Mouse (Mus musculus) embryonic facial prominence, embryonic 10.5 days (tissue): ENCODE data around the gene Trarg1. TPM values are rescaled to one million over a fixed set of nuclear protein-coding genes. Genes with fewer than 3 reads are reported as not detected.

Experiments used
- DNase-seq: peaks from one replicate; pipeline ENCODE4 v3.0.0-alpha.2; 2017; ENCODE audit warnings: low spot score
- H3K27ac ChIP-seq: fragments of 300-500 bp; sonication (generic); replicated peaks from 2 replicates; pipeline ENCODE4 v1.5.1; 2016; ENCODE audit warnings: mild to moderate bottlenecking
- H3K27me3 ChIP-seq: fragments of 300-500 bp; sonication (generic); replicated peaks from 2 replicates; pipeline ENCODE4 v1.6.1; 2016; ENCODE audit warnings: low read depth, mild to moderate bottlenecking; ENCODE audit not compliant: poor library complexity, severe bottlenecking
- H3K36me3 ChIP-seq: fragments of 300-500 bp; sonication (generic); replicated peaks from 2 replicates; pipeline ENCODE4 v1.6.1; 2016; ENCODE audit warnings: mild to moderate bottlenecking, moderate library complexity
- H3K4me1 ChIP-seq: fragments of 300-500 bp; sonication (generic); 2 replicates; pipeline ENCODE4 v1.6.1; 2016
- H3K4me3 ChIP-seq: fragments of 300-500 bp; sonication (generic); 2 replicates; pipeline ENCODE4 v1.5.1; 2016; ENCODE audit warnings: mild to moderate bottlenecking, moderate library complexity
- H3K9me3 ChIP-seq: fragments of 300-500 bp; sonication (generic); 2 replicates; pipeline ENCODE4 v1.6.1; 2016; ENCODE audit warnings: mild to moderate bottlenecking
- WGBS: fragments of 180-500 bp; shearing (Covaris S2); methylation state at CpG from one replicate; pipeline ENCODE4 v1.1.7; 2016; 5-methylcytosine and 5-hydroxymethylcytosine counted together
- polyA plus RNA-seq: library from polyadenylated mRNA; unstranded; fragments of >200 nt; fragmentation: Nextera tagmentation; extraction: Ambion mirVana; gene quantifications from 2 replicates; pipeline ENCODE4 v1.2.1, GENCODE M21; 2016

The Trarg1 gene
- polyA plus RNA-seq, 1 experiment from 2014 or later: 0.05 TPM

GRCm38 (mm10) chr11:76692096-76692495 is 12.5 kb downstream of the Trarg1 start:
- H3K27ac ChIP-seq: no peak overlapping the region
- no peaks in the 10 kb centered on the region for H3K27me3 ChIP-seq
- H3K36me3 ChIP-seq: no peaks in the 10 kb centered on the region
- H3K4me1 ChIP-seq: no peaks in the 10 kb centered on the region
- WGBS: 80% methylated on average over 3 of the region's 3 CpGs
- no peak for DNase-seq
- H3K9me3 ChIP-seq: no peaks in the 10 kb centered on the region
- H3K4me3 ChIP-seq: no peak overlapping the region

- DNase-seq: no peak
- no peaks in the 10 kb centered on the region for H3K27me3 ChIP-seq
- no peaks in the 10 kb centered on the region for H3K36me3 ChIP-seq
- no peak overlapping the region for H3K27ac ChIP-seq
- WGBS: 69% methylated on average over 6 of the region's 6 CpGs
- no peak overlapping the region for H3K4me3 ChIP-seq
- no peaks in the 10 kb centered on the region for H3K9me3 ChIP-seq
- H3K4me1 ChIP-seq: no peaks in the 10 kb centered on the region; the same call in 1 of the 2 replicates
Measured at GRCm38 (mm10) chr11:76695810-76696209, 16.2 kb downstream of the Trarg1 start.

- DNase-seq: no peak
- H3K4me1 ChIP-seq: no peaks in the 10 kb centered on the region; the same call in 1 of the 2 replicates
- H3K27ac ChIP-seq: no peak overlapping the region
- 72% methylated on average over 9 of the region's 9 CpGs for WGBS
- H3K9me3 ChIP-seq: no peaks in the 10 kb centered on the region
- H3K27me3 ChIP-seq: no peaks in the 10 kb centered on the region
- no peak overlapping the region for H3K4me3 ChIP-seq
- no peaks in the 10 kb centered on the region for H3K36me3 ChIP-seq
Measured at GRCm38 (mm10) chr11:76699626-76700025, 20.0 kb downstream of the Trarg1 start.

GRCm38 (mm10) chr11:76707656-76708055 is 28.0 kb downstream of the Trarg1 start:
- Histone ChIP-seq H3K27ac (no peak overlapping the region), H3K4me3 (no peak overlapping the region), H3K4me1 (peaks cover 18% of the 10 kb centered on the region), H3K27me3 (no peaks in the 10 kb centered on the region), H3K36me3 (no peaks in the 10 kb centered on the region), H3K9me3 (peaks cover 8% of the 10 kb centered on the region)
- 86% methylated on average over 3 of the region's 3 CpGs for WGBS
- DNase-seq: no peak

GRCm38 (mm10) chr11:76708066-76708465 is 28.5 kb downstream of the Trarg1 start:
- H3K27me3 ChIP-seq: no peaks in the 10 kb centered on the region
- 92% methylated on average over 1 of the region's 1 CpGs for WGBS
- no peaks in the 10 kb centered on the region for H3K36me3 ChIP-seq
- H3K4me3 ChIP-seq: no peak overlapping the region
- peaks cover 18% of the 10 kb centered on the region for H3K4me1 ChIP-seq
- no peak overlapping the region for H3K27ac ChIP-seq
- peaks cover 8% of the 10 kb centered on the region for H3K9me3 ChIP-seq
- no peak for DNase-seq

GRCm38 (mm10) chr11:76708881-76709280 is 29.3 kb downstream of the Trarg1 start:
- Histone ChIP-seq H3K9me3 (peaks cover 8% of the 10 kb centered on the region), H3K4me3 (no peak overlapping the region), H3K4me1 (peaks cover 18% of the 10 kb centered on the region), H3K36me3 (no peaks in the 10 kb centered on the region), H3K27ac (peak overlapping the region; percentile 75), H3K27me3 (no peaks in the 10 kb centered on the region)
- no peak for DNase-seq
- WGBS: 32% methylated on average over 1 of the region's 1 CpGs

GRCm38 (mm10) chr11:76709625-76710452 is 30.2 kb downstream of the Trarg1 start:
- H3K4me1 ChIP-seq: peaks cover 18% of the 10 kb centered on the region
- no peaks in the 10 kb centered on the region for H3K36me3 ChIP-seq
- peak overlapping the region; percentile 32; the same call in 1 of the 2 replicates for H3K4me3 ChIP-seq
- peak; percentile 68 for DNase-seq
- no peaks in the 10 kb centered on the region for H3K27me3 ChIP-seq
- peaks cover 8% of the 10 kb centered on the region for H3K9me3 ChIP-seq
- 22% methylated on average over 15 of the region's 17 CpGs for WGBS
- peak overlapping the region; percentile 75 for H3K27ac ChIP-seq

GRCm38 (mm10) chr11:76717000-76717399 is 37.4 kb downstream of the Trarg1 start:
- no peak overlapping the region for H3K27ac ChIP-seq
- H3K36me3 ChIP-seq: no peaks in the 10 kb centered on the region
- peaks cover 11% of the 10 kb centered on the region; the same call in 1 of the 2 replicates for H3K4me1 ChIP-seq
- H3K9me3 ChIP-seq: no peaks in the 10 kb centered on the region
- no peak overlapping the region for H3K4me3 ChIP-seq
- H3K27me3 ChIP-seq: no peaks in the 10 kb centered on the region
- DNase-seq: no peak
- WGBS: 80% methylated on average over 4 of the region's 4 CpGs

- Histone ChIP-seq H3K27me3 (no peaks in the 10 kb centered on the region), H3K4me3 (no peak overlapping the region), H3K36me3 (peaks cover 20% of the 10 kb centered on the region), H3K27ac (no peak overlapping the region), H3K9me3 (no peaks in the 10 kb centered on the region), H3K4me1 (peaks cover 8% of the 10 kb centered on the region; the same call in 1 of the 2 replicates)
- DNase-seq: no peak
- WGBS: 81% methylated on average over 8 of the region's 8 CpGs
Measured at GRCm38 (mm10) chr11:76723911-76724310, 44.3 kb downstream of the Trarg1 start.

- Histone ChIP-seq H3K27ac (no peak overlapping the region), H3K9me3 (no peaks in the 10 kb centered on the region), H3K4me3 (no peak overlapping the region), H3K36me3 (peaks cover 60% of the 10 kb centered on the region), H3K4me1 (no peaks in the 10 kb centered on the region), H3K27me3 (no peaks in the 10 kb centered on the region)
- no peak for DNase-seq
- 89% methylated on average over 11 of the region's 11 CpGs for WGBS
Measured at GRCm38 (mm10) chr11:76728093-76728492, 48.5 kb downstream of the Trarg1 start.

- Histone ChIP-seq H3K27ac (no peak overlapping the region), H3K36me3 (peaks cover 86% of the 10 kb centered on the region), H3K9me3 (no peaks in the 10 kb centered on the region), H3K27me3 (no peaks in the 10 kb centered on the region), H3K4me3 (no peak overlapping the region), H3K4me1 (no peaks in the 10 kb centered on the region)
- DNase-seq: no peak
- 87% methylated on average over 3 of the region's 3 CpGs for WGBS
Measured at GRCm38 (mm10) chr11:76730650-76731049, 51.0 kb downstream of the Trarg1 start.

GRCm38 (mm10) chr11:76734560-76734959 is 55.0 kb downstream of the Trarg1 start:
- no peaks in the 10 kb centered on the region for H3K9me3 ChIP-seq
- no peak overlapping the region for H3K4me3 ChIP-seq
- no peaks in the 10 kb centered on the region for H3K4me1 ChIP-seq
- no peak overlapping the region for H3K27ac ChIP-seq
- WGBS: 89% methylated on average over 3 of the region's 3 CpGs
- H3K36me3 ChIP-seq: peaks cover 82% of the 10 kb centered on the region
- no peaks in the 10 kb centered on the region for H3K27me3 ChIP-seq
- DNase-seq: no peak

- DNase-seq: no peak
- no peak overlapping the region for H3K27ac ChIP-seq
- 81% methylated on average over 4 of the region's 4 CpGs for WGBS
- H3K4me1 ChIP-seq: no peaks in the 10 kb centered on the region
- H3K9me3 ChIP-seq: no peaks in the 10 kb centered on the region
- no peaks in the 10 kb centered on the region for H3K27me3 ChIP-seq
- peaks cover 74% of the 10 kb centered on the region for H3K36me3 ChIP-seq
- H3K4me3 ChIP-seq: no peak overlapping the region
Measured at GRCm38 (mm10) chr11:76735753-76736324, 56.2 kb downstream of the Trarg1 start.
